Mouse (Mus musculus): ENCODE results near the gene Olfr685.

Olfr685 gene

GRCm38 (mm10) chr7:105185912-105186311, at the start of gene Olfr685:
Gene Olfr685 (minus strand): TSS chr7:105186012.
- DNase-seq (ENCODE audit: low read depth, low spot score): no peak

GRCm38 (mm10) chr7:105229386-105229785, 43.6 kb upstream of the Olfr685 start:
- no peak for DNase-seq (ENCODE audit: low read depth, low spot score)

- DNase-seq (ENCODE audit: low read depth, low spot score): no peak
These were observed 42.3 kb upstream of the Olfr685 start for GRCm38 (mm10) chr7:105228138-105228537.

- DNase-seq (ENCODE audit: low read depth, low spot score): no peak
These were observed 40.9 kb upstream of the Olfr685 start for GRCm38 (mm10) chr7:105226703-105227102.

GRCm38 (mm10) chr7:105226072-105226471, 40.3 kb upstream of the Olfr685 start:
- peak; percentile 38 for DNase-seq (ENCODE audit: low read depth, low spot score)

- no peak for DNase-seq (ENCODE audit: low read depth, low spot score)
These were observed 32.5 kb upstream of the Olfr685 start for GRCm38 (mm10) chr7:105218281-105218680.

- DNase-seq (ENCODE audit: low read depth, low spot score): no peak
These were observed 28.9 kb upstream of the Olfr685 start for GRCm38 (mm10) chr7:105214761-105215160.

GRCm38 (mm10) chr7:105207385-105207784, 21.6 kb upstream of the Olfr685 start, which contains the start of gene Olfr686:
Gene Olfr686 (minus strand): TSS chr7:105207485.
- DNase-seq (ENCODE audit: low read depth, low spot score): no peak

- peak; percentile 14 for DNase-seq (ENCODE audit: low read depth, low spot score)
These were observed 15.0 kb downstream of the Olfr685 start for GRCm38 (mm10) chr7:105170773-105171172.

GRCm38 (mm10) chr7:105163553-105163952, 22.3 kb downstream of the Olfr685 start, which contains the start of gene Olfr684:
Gene Olfr684 (minus strand): TSS chr7:105163653.
- DNase-seq (ENCODE audit: low read depth, low spot score): no peak

- no peak for DNase-seq (ENCODE audit: low read depth, low spot score)
These were observed 38.9 kb downstream of the Olfr685 start, which contains the start of gene Olfr683 for GRCm38 (mm10) chr7:105146912-105147311. Gene Olfr683 (minus strand): TSS chr7:105147012.

- DNase-seq (ENCODE audit: low read depth, low spot score): no peak
These were observed 44.5 kb downstream of the Olfr685 start for GRCm38 (mm10) chr7:105141275-105141674.
